Mouse (Mus musculus): ENCODE data around the gene Ppp1r9a.
"Not testable (repeated sequence)": the region's sequence is repeated elsewhere in the genome, so short reads cannot be mapped to it uniquely, and the experiment has no call there.

The Ppp1r9a gene

DNA sequence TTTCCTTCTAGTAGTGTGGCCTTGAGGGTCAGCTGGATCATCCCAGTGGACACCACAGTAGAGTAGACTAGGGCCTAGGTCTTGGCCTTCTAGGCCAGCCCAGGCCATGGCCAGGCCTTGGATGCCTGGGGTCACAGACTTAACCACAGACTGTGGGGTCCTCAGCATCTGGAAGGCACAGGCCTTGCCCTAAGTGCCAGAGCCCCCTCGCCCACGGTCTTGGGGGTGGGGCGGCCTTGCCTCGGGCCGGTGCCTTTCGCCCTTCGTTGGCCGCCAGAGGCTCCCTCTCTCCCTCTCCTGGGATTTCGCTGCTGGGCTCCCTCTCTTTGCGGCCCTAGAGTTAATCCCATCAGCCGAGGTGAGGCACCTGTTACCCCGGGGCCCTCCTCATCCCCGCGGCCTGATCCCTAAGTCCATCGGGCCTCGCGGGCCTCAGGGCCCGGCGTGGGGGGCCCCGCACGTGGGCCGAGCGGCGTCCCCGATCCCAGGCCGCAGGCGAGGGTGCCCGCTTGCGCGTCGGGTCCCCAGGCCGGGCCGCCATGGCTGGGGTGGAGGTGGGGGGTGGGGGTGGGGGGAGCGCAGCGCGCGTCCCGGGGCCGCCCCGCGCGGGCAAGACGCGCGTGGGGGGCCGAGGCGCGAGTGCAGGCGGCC, at the start of gene Ppp1r9a:
Gene Ppp1r9a (plus strand): TSS at position 244 of the 651 bp plus-strand sequence.
- no peak for DNase-seq (ENCODE audit: low read depth)

DNA sequence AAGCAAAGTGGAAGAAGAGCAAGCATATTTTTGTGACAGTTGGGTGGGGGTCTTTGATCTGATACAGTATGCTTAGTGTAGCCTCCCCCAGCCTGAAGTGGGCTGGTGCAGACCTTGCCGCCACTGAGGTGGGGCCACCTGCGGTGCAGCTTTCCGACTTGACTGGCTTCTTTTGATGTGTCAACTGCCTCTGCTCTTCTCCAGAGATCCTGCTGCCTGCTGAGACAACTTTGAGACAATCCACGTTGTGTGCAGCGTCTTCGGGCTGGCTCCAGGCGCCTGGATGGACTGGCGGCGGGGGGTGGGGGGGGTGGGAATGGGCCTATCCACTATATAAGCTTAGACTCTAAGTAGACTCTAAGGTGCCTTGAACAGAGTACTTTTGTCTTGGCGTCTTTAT, 47.5 kb upstream of the Ppp1r9a start:
- DNase-seq (ENCODE audit: low read depth) = no peak

DNA sequence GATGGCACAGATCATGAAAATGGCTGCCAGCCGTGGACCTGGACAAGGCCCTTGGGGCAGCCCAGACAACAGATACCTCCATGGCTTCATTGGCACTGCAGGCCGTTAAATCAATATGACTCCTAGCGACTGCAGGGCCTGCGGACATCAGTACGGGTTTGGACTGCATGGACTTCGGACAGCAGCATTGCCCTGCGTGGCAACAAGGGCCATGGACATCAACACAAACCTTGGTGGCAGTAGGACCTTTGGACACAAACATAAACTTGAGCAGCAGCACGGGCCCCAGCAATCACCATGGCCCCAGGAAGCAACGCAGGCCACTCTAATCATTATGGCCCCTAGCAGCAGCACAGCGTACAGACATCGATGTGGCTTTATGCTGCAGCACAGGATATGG, 45.8 kb upstream of the Ppp1r9a start:
- DNase-seq (ENCODE audit: low read depth) = no peak

DNA sequence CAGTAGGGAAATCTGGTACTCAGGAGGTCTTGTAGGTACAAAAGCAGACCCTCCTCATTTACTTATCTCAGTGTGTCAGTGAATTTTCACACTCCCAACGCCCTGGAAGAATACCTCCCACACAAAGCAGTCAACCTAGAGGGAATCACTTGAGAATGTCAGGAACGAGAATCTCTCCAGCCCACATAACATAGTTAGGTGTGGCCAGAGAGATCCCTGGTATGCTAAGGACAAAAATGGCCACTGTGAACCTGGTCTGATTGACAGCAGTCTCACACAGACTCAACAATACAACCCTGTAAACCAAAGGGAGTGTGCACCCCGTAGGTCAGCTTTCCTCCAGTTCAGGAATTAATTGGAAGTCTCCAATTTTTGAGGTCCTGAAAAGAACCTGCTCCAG, 18.4 kb upstream of the Ppp1r9a start:
- DNase-seq (ENCODE audit: low read depth) = no peak

DNA sequence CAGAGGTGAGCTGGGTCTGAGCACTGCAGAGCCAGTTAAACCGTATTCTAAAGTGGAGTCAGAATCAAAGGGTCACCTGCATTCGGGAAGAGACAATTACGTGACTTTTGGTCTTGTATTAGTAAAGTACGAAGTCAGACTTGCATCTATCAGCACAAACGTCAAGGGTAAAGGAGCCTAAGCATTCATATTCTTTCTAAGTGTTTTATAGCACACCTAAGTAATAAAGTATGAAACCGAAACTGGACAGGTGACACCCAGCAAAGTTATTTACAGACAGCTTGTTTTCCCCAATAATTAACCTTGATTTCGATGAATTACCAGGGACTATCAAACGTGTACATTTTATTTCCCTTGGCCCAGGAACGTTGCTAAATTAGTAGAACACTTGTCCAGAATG, 13.2 kb upstream of the Ppp1r9a start:
- no peak for DNase-seq (ENCODE audit: low read depth)

DNA sequence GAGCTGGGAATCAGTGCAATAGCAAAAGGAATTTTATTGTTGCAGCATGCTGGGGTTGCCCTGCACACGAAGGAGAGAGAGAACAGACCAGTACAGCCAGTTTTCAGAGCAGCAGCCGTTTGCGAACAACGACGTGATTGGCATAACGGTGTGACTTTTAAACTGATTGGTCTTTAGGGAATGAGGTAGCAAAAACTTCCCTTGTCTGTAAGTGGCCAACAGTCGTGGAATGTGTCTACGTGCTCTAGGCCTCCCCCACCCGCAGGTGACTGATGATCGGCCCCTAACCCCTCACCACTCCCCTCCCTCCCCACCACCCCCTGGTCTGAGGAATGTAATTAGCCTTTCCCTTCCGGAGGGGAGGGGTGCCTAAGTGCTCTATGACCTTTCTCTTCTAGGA, 10.3 kb upstream of the Ppp1r9a start:
- no peak for DNase-seq (ENCODE audit: low read depth)

DNA sequence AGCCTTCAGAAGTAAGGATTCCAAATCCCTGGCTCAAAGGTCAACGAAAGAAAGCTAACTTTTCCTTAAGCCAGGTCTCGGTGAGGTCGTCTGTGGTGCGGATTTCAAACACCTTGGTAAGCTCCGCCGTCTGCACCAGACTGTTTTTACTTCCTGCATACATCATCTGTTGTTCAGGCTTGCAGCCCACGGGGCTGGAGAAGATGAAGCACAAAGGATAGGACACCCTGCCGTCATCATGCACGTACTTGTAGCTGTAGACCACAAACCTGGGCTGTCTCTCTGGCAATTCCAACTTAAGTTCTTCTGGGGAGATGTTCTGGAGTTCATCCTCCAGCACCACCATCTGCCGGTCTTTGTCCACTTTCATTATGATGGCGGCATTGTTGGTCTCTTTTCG, 9.4 kb upstream of the Ppp1r9a start:
- DNase-seq (ENCODE audit: low read depth) = not testable (repeated sequence)

DNA sequence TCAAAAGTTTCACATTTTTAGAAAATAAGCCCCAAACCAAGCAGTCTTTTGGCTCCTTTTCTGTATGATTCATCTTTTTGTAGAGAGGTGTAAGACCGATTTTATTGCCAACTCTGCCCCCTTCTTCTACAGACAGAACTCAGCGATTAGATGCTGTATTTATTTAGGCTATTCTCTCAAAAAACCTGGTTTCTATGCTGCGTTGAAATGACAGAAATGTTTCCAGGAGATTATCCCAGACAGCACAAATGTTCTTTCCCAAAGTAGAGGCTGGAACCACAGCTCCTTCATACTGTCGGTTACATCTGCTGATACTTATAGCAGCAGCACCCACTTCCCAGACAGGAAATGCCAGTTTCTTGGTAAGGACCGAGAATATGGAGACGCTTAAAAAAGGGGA, 2.8 kb upstream of the Ppp1r9a start:
- no peak for DNase-seq (ENCODE audit: low read depth)

DNA sequence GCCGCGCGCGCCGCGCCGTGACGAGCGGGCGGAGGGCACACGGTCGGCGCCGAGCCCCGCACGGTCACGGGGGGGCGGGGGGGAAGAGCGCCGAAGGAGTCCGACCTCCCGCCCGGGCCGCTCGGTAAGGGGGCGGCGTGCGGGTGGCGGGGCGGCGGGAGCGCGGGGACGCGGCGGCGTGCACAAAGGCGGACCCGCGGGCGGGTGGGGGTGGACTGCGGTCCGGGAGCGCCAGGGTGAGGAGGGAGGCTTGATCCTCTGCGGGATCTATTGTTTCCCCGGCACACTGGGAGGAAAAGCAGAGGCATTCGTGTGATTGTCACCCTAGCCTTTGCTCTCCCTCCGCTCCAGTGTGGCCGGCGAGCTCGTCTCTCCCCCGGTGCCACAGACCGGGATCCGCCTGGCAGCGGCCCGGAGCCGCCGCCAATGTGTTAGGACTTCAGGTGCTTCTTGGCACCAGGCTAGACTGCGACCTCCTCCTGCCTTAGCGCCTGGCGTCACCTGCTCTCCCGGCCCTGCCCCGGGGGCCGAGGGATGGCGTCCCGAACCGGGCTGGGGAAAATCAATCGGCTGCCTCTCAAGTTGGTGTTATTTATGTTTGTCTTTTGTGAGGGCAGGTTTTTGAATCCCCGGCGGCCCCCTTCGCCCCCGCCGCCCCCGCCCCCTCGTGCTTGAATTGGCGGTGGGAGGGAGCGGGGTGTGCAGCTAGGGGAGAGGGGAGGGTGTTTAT, 773 bp downstream of the Ppp1r9a start:
- no peak for DNase-seq (ENCODE audit: low read depth)

DNA sequence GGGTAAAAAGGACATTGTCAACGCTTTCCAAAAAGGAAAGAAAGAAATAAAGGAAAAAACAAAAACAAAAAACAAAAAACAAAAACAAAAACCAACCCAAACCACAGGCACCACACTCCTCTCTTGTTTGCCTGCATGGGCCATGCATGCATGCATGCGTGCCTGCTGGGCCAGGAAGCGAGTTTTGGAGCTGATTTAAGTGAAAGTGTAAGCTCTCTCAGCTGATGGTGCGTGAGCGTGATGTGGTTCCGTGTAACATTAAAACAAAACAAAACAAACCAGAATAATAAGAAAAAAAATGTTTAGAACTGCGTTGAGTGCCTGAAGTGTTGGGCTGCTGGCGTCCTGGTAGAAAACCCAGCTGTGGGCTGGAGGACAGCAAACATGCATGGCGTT, 1.3 kb downstream of the Ppp1r9a start:
- DNase-seq (ENCODE audit: low read depth) = no peak

DNA sequence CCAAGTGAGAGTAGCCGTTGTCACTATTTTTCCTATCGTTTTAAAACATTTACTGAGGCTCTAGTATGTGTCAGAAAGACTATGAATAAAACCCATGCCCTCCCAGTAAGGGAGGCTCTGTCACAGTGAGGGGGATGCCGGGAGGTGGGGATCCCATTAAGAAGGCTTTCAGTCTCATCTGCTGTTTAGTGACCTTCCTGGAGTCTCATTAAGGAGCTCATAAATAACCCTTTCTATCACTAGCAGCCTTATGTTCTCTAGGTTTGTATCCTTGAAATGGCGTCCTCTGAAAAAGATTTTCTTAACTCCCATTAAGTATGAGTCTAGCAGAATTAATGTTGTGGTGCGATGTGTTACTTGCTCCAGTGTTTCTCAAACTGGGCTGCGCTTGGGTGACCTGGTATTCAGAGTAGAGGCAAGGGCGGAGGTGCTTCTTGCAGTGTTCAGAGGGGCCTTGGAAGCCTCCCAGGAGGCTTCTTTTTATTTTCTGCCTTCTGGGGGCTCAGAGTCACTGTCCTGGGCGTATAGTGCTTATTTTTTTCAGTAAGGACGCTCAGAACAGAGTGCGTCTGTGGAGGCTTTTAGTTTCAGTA, 7.4 kb downstream of the Ppp1r9a start:
- DNase-seq (ENCODE audit: low read depth) = no peak

DNA sequence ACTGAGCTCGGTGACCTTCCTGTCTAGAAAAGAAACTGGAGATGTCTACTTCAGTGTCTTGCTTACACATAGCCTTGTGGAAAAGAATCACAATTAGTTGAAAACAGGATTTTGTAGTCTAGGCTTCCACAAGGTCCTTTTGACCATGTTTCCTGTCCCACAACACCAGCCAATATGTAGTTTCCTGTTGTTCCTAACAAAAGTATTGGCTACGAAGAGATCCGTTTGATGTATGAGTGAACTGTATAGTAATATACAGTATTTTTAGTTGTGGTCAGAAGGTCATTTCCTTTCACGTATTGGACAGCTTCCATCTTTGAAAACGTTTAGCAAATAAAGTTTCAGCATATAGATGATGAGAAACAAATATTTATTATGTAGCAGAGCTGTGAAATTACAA, 15.8 kb downstream of the Ppp1r9a start:
- no peak for DNase-seq (ENCODE audit: low read depth)

DNA sequence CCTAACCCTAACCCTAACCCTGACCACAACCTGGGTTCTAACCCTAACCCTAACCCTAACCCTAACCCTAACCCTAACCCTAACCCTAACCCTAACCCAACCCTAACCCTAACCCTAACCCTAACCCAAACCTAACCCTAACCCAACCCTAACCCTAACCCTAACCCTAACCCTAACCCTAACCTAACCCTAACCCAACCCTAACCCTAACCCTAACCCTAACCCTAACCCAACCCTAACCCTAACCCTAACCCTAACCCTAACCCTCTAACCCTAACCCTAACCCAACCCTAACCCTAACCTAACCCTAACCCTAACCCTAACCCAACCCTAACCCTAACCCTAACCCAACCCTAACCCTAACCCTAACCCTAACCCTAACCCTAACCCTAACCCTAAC, 21.1 kb downstream of the Ppp1r9a start:
- peak; percentile 10 for DNase-seq (ENCODE audit: low read depth)

DNA sequence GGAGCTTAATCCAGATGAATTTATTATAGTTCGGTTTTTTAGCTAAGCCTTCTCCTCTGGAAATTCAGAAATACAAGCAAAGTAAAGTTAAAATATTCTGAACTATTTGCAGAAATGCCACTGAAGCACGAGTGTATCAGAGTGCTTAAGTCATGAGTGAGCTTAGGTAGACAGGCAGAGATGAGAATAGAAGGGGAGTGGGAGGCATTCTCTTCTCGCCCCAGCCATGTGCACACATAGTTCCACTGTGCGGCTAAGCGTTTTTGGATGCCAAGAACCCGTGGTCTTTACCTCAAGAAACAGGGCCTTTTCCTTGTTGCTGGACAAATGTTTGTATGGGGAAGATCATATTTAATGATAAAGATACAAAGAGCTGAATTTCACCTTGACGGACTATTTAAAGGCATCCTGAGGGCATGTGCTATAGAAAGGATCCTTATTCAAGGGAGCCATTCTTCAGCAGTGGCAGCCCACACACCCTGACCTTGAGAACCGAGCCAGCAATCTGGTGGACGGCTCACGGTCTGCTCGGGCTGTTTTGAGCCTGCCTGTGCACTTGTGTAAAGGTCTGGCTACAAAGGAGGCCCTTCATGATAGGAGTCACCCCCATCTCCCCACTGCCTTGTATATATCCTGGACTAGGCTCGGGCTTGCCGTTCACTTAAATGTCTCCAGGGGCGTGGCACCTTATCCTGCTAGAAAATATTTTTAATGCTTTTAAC, 23.4 kb downstream of the Ppp1r9a start:
- DNase-seq (ENCODE audit: low read depth) = no peak

DNA sequence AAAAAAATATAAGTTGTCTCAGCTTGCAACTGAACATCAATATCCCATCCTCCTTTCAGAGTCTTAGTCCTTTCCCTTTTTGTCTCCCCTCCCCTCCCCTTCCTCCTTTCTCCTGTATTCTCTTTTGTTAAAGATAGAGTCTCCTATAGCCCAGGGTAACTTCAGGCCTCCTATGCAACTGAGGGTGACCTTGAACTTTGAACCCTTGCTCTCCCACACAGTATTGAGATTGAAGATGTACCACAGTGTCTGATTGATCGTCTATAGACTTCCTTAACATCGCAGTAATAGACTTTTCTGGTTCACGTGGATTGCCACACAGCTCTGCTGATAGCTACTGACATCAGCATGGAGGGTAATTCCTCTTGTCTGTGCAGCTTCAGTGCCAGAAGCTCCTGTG, 27.6 kb downstream of the Ppp1r9a start:
- no peak for DNase-seq (ENCODE audit: low read depth)

DNA sequence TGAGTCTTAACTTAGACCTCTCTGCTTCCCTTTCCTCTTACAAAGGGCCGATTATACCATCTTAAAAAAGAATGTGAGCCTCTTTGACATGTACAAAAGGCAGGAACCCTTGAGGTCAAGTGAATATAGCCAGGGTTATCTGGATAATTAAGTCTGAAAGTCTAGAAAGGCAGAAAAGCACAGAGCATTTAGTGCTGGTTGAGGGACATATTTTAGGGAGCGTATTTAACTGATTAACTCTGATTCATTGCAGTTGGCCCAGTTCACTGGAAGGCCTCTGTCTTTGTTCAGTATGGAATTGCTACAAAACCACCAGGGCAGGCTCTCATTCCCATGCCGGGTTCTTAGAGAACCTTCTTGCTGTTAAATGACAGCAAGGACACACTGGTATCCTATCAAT, 36.2 kb downstream of the Ppp1r9a start:
- DNase-seq (ENCODE audit: low read depth) = no peak

DNA sequence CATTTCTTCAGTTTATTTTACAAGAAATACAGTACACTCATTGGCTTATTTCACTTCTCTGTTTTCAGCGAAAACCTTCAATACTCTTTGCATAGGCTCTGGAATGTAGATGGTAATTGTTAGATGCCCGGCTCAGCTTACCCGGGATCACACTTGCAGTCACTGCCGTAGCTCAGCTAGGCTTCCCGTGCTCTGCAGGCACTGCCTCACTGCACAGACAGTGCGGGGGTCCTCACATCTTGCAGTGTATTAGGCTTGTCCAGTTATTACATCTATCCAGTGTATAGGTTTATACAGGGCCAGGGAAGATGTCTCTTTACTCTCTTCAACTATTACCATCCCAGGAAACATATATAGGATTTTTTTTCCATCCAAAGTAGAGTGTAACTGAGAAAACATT, 37.4 kb downstream of the Ppp1r9a start:
- no peak for DNase-seq (ENCODE audit: low read depth)

DNA sequence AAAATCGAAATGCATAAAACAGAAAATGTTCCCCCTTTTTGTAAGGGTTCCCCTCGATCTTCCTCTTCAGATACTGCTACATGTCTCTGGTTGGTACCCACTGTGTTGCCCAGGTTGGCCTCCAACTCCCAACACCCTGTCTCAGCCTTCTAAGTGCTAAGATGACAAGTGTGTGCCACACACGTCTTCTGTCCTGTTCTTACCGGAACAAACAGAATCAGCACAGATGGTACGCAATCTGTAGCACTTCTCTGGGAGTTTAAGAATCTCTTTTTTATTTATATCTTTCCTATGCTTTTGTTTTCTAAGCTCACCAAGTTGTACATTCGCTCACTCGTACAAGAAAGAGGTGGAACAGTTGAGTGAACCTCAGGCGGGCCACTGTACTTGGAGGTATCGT, 37.9 kb downstream of the Ppp1r9a start:
- DNase-seq (ENCODE audit: low read depth) = no peak

DNA sequence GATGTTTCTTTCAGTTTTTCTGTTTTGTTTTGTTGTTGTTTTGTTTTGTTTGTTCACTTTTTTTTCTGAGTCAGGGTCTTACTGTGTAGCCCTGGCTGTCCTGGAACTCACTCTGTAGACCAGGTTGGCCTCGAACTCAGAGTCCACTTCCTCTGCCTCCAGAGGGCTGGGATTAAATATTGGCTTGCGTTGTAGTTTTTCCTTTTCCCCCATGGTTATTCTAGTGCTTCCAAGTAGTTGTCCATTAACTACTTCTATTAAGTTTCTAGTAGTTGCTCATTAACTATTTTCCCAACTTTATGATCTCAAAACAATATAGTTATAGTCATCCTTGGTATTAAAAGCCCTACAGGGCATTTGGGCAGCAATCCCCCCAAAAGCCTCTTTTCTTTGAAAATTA, 41.1 kb downstream of the Ppp1r9a start:
- DNase-seq (ENCODE audit: low read depth) = no peak

DNA sequence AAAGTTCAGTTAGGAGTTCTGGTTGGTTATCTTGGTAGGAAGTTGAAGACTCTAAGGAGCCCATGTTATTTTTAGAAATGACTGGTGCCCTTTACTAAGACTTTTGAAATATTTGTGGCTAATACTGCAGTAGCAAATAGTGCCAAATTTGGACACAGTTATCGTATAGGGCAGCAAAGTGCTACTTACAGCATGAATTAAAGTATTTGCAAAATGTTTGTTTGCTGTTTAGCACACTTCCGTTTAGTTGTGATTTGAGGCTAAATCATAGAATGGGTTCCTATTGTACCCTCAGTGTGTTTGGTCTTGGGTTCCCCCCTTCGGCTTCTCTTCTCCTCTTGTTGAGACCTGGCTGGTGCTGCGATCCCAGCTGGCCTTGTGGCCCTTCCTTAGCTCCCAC, 45.3 kb downstream of the Ppp1r9a start:
- no peak for DNase-seq (ENCODE audit: low read depth)

DNA sequence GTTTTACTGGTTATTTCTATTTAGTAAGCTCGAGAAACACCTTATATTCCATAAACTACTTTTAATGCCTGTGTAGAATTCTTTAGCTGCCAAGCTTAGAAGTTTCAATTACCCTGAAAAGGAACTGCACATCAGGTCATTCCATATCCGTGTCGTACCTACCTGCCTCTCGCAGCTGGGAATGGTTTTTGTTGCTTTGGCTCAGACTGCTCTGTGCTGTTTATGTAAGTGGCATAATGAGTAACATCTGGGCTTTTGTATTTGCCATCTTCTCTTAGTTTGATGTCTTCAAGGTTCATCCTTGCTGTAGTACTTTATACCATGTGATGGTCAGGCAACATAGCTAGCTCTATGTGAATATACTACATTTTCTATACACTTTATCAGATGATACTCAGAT, 47.0 kb downstream of the Ppp1r9a start:
- DNase-seq (ENCODE audit: low read depth) = no peak

DNA sequence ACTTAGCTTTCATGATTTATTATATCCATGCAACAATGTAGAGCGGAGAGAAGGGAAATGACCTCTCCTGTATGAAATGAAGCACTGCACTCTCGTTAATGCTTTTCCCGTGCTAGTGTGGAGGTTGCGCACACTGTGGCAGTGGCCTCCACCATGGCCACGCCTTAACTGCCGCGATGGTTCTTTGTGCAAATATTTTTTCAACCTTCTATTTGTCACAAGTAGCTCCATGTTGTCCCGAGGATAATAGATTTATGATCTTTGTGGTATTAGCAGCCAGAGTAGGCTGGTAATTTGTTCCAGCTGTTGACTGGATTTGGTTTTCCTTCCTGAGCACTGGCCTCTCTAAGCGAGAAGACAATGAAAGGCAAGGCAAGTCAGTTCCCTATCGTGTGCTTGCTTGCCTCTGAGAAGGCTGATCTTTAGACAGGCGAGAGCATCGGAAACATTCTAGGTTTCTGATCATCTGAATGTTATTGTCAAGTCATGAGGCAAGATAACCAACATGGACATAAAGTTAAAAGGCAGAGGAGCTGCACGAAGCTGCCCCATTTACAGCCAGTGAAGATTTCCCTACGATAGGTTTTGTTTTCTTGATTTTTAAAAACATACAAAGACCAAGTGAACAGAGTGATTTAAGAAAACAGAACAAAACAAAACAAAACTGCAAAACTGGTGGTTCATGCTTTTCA, 50.5 kb downstream of the Ppp1r9a start:
- DNase-seq (ENCODE audit: low read depth) = no peak
